Mouse (Mus musculus) neutrophil, adult 65 days (primary cell): Measurements from ENCODE around the gene As3mt. TPM values are rescaled to one million over a fixed set of nuclear protein-coding genes. Genes with fewer than 3 reads are reported as not detected.

Experiments
- total RNA-seq: library from RNA; stranded (reverse); gene quantifications from 2 replicates; pipeline ENCODE4 v1.2.4, GENCODE M21; 2023

Gene As3mt
- 16.8 TPM in 2 replicates for total RNA-seq

GRCm38 (mm10) chr19:46707296-46708151, at the start of gene As3mt:
TSS of gene As3mt (plus strand) at chr19:46707458.

GRCm38 (mm10) chr19:46672766-46673418, 34.4 kb upstream of the As3mt start, which contains the start of gene Cyp17a1:
TSS of gene Cyp17a1 (minus strand) at chr19:46673172.

DNA sequence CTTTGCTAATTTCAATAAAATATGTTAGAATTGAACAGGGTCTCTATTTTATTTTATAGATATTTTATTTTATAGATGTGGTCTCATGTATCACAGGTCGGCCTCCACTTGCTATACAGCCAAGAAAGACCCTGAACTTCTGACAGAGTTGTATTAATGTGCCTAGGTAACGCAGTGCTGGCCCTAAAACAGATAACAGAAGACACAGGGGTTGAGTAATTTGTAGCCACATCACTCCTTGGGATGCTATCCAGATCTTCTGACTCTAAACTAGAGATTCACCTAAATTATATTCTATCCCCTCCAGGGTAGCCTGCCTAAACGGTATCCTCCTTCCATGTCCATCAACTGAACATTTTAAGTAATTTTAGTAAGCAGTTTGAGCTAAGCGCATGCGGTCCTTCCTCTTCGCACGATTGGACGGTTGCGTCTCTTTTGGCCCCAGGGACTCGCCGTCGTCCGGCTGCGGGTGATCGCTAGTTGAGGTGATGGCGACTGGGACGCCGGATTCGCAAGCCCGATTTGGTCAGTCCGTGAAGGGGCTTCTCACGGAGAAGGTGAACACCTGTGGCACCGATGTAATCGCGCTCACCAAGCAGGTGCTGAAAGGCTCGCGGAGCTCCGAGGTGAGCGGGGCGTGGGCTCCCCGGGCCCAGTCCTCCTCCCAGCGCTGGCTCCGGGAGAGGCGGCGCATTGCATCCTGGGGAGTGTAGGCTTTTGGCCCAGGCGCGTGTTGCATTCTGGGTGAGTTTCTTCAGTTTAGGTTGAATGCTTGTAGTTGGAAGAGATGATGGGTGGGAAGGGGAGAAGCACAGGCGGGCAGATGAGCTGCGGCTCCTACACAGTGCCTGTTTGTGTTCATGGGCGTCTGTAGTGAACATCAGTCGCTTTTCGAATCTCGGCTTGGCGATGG, 17.5 kb upstream of the As3mt start, which contains the start of gene Borcs7:
TSS of gene Borcs7 (plus strand) at position 447 of the 913 bp plus-strand sequence.

GRCm38 (mm10) chr19:46761247-46761946, 54.1 kb downstream of the As3mt start, which contains the start of gene Cnnm2:
TSS of gene Cnnm2 (plus strand) at chr19:46761596.

Other genes starting within 250 kb of the As3mt start
- 50.4 and 55.7 TPM in 2 replicates for gene Trim8, start 205.8 kb upstream of the As3mt start, total RNA-seq
- 10.4 and 12.2 TPM in 2 replicates for gene Arl3, start 134.3 kb upstream of the As3mt start, total RNA-seq
- 8.5 and 8.7 TPM in 2 replicates for gene Sfxn2, start 134.1 kb upstream of the As3mt start, total RNA-seq
- gene Wbp1l, start 108.4 kb upstream of the As3mt start, total RNA-seq, result 69.1 and 102 TPM in 2 replicates
- gene Cyp17a1, start 34.3 kb upstream of the As3mt start, total RNA-seq, result not detected in 2 replicates
- 2.7 and 3.2 TPM in 2 replicates for gene Borcs7, start 17.6 kb upstream of the As3mt start, total RNA-seq
- gene Cnnm2, start 54.1 kb downstream of the As3mt start, total RNA-seq, result 4.0 and 7.9 TPM in 2 replicates